Mouse (Mus musculus): ENCODE results near the gene Gm43552.

- no peak for TF ChIP-seq POLR2A (IDR thresholded peaks at IDR 0.05; ENCODE audit: insufficient read length, low read depth)
- no peak for TF ChIP-seq MYOD1 (IDR thresholded peaks at IDR 0.05; ENCODE audit: control insufficient read depth in 1 of 3, insufficient read length in 2 of 3, low read depth in 2 of 3)
- TF ChIP-seq POLR2AphosphoS2 (IDR thresholded peaks at IDR 0.05; ENCODE audit: insufficient read length, low read depth): no peak
Measured at GRCm38 (mm10) chr5:65447826-65448225, 44.8 kb downstream of the Gm43552 start.
